Mouse (Mus musculus): ENCODE measurements around the gene Aoc1.

DNA sequence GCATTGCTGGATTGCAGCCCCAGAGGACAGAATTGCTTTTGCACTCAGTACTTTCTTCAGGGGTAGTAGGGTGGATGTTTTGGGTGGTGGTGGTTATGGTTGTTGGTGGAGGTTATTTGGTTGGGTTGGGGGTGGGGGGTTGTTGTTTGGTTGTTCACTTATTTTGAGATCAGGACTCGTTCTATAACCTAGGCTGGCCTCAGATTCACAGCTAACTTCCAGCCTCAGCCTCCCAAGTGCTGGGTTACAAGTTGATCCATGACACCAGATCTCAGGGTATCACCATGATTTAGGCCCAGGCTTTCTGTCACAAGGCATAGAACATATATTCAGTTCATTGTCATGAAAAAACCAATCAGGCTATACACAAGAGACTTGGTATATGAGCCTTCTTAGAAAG, 11.8 kb upstream of the Aoc1 start:
- no peak for TF ChIP-seq POLR2A (IDR thresholded peaks at IDR 0.05; ENCODE audit: low read depth, low read length)
- TF ChIP-seq CTCF (IDR thresholded peaks at IDR 0.05; ENCODE audit: borderline replicate concordance, insufficient read depth, low read length) = no peak
